Mouse (Mus musculus): ENCODE data around the gene Hps5.

DNA sequence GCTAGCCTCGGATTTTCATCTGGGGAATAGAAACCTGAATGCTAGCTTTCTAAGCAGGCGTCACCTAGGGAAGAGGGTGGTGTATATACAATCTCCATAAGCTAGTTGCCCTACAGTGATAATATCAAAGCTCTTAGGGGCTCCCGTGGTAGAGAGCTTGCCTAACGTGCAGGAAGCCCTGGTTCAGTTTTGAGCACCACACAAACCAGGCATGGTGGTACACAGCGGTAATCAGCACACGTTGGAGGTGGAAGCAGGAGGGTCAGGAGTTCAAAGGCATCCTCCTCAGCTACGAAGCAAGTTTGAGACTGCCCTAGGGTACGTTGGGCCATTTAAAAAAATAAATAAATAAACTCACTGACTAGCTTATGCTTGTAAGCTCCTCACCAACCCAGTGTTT, 35.8 kb upstream of the Hps5 start:
- TF ChIP-seq CTCF (IDR thresholded peaks at IDR 0.05; ENCODE audit: low read depth, low read length) (no peak), POLR2A (IDR thresholded peaks at IDR 0.05; ENCODE audit: borderline replicate concordance, low read depth, low read length) (no peak)
